Mouse (Mus musculus) embryonic fibroblast, embryonic 13.5 days (primary cell): Measurements from ENCODE around the gene Iars2.

Source experiments
- CTCF ChIP-seq: IDR thresholded peaks from 2 replicates; pipeline ENCODE4 v1.5.1; 2011; ENCODE audit warnings: mild to moderate bottlenecking, control low read depth, low read length, moderate library complexity, borderline replicate concordance; ENCODE audit not compliant: insufficient read depth
- POLR2A ChIP-seq: IDR thresholded peaks from 2 replicates; pipeline ENCODE4 v1.6.1; 2011; ENCODE audit warnings: low read depth, mild to moderate bottlenecking, control low read depth, low read length, moderate library complexity

DNA sequence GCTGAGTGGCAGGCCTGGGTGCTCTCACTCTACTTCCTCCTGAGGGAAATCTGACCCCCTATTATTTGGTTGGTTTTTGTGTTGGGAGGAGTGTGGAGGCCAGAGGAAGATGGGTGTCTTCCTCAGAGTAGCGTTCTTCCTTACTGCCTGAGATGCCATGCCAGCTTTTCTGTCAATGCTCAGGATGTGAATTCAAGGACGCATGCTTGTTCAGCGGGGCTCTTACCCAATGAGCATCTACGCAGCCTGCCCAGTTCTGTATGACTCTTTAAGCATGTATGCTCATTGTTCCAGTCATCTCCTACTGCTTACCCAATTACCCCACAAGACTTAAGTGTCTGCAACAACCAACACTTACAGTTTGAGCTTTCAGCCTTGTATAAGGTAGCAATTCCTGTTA lies 48.6 kb downstream of the Iars2 start:
- TF ChIP-seq POLR2A = no peak
- TF ChIP-seq CTCF = no peak
